In the genomic region with DNA sequence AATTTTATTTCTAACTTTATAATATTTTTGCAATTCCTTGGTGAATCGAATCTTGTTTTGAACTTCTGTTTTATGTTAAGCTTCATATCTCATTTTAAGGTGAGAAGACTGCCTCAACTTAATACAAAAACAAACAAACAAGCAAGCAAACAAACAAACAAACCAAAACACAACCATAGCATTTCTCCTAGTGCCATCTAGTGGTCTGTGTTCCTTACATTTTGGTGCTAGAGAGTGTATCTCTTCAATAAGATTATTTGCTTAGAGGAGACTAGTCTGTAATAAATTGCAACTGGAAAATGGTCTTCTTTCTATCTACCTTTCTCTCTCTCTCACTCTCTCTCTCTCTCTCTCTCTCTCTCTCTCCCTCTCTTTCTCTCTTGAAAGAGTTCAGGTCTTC, we compare ENCODE assay signal across 23 mouse cellular contexts. TPM values are rescaled to one million over a fixed set of nuclear protein-coding genes. Genes with fewer than 3 reads are reported as not detected.
DNase-seq lines count a peak whose midpoint lies in the region; ATAC-seq and TF ChIP-seq lines count a peak whose summit lies in the region.
"Had no signal": no experiment of that assay in that cellular context is flagged by ENCODE, and none has a peak within 500 bp of the region (broad histone marks: within the 10 kb centered on the region; RNA-seq: fewer than 3 reads in every experiment).

No protein-coding gene starts in this region.

- no peak overlapping the region for H3K27ac ChIP-seq in hindbrain, postnatal 0 days
- no peak overlapping the region for H3K27ac ChIP-seq in hindbrain, embryonic 13.5 days
- no peak overlapping the region for H3K27ac ChIP-seq in midbrain, postnatal 0 days (ENCODE audit: low read depth, low read length)
- H3K27ac ChIP-seq in midbrain, embryonic 11.5 days (ENCODE audit: low read depth, low read length): no peak overlapping the region
- H3K27ac ChIP-seq: embryonic facial prominence, embryonic 10.5 days; forebrain, embryonic 12.5 days; hindbrain, embryonic 15.5 days; limb, embryonic 10.5 days; stomach, embryonic 15.5 days had no signal

- no peak for ATAC-seq in hindbrain, postnatal 0 days
- no peak for ATAC-seq in hindbrain, embryonic 13.5 days (ENCODE audit: low FRiP score)
- ATAC-seq in midbrain, postnatal 0 days (ENCODE audit: low FRiP score): no peak
- ATAC-seq in midbrain, embryonic 11.5 days (ENCODE audit: low FRiP score): no peak
- no peak for ATAC-seq in Patski
- no peak for ATAC-seq in activated CD4-positive, CD25-positive, alpha-beta regulatory T cell, adult 4 months
- ATAC-seq: liver, postnatal 0 days had no signal

- H3K4me3 ChIP-seq in hindbrain, postnatal 0 days (ENCODE audit: low read length): no peak overlapping the region
- H3K4me3 ChIP-seq in hindbrain, embryonic 13.5 days: no peak overlapping the region
- H3K4me3 ChIP-seq in midbrain, postnatal 0 days (ENCODE audit: low read depth, low read length): no peak overlapping the region
- no peak overlapping the region for H3K4me3 ChIP-seq in midbrain, embryonic 11.5 days (ENCODE audit: low read depth, low read length)
- H3K4me3 ChIP-seq: embryonic facial prominence, embryonic 10.5 days; forebrain, embryonic 12.5 days; hindbrain, embryonic 15.5 days; limb, embryonic 10.5 days; stomach, embryonic 15.5 days had no signal

- 56% methylated on average over 1 of the region's 1 CpGs for WGBS in hindbrain, postnatal 0 days
- 76% methylated on average over 1 of the region's 1 CpGs for WGBS in hindbrain, embryonic 13.5 days
- 72% methylated on average over 1 of the region's 1 CpGs for WGBS in midbrain, postnatal 0 days
- 76% methylated on average over 1 of the region's 1 CpGs for WGBS in midbrain, embryonic 11.5 days

- H3K27me3 ChIP-seq in hindbrain, postnatal 0 days (ENCODE audit: insufficient read depth, low read length): no peaks in the 10 kb centered on the region
- no peaks in the 10 kb centered on the region for H3K27me3 ChIP-seq in hindbrain, embryonic 13.5 days
- no peaks in the 10 kb centered on the region for H3K27me3 ChIP-seq in midbrain, postnatal 0 days (ENCODE audit: insufficient read depth, low read length)
- H3K27me3 ChIP-seq in midbrain, embryonic 11.5 days (ENCODE audit: control insufficient read depth, insufficient read depth, low read length): no peaks in the 10 kb centered on the region
- peaks cover 10% of the 10 kb centered on the region for H3K27me3 ChIP-seq in Patski
- H3K27me3 ChIP-seq: forebrain, embryonic 12.5 days; hindbrain, embryonic 15.5 days; stomach, embryonic 15.5 days had no signal

- no peak overlapping the region for H3K4me2 ChIP-seq in hindbrain, postnatal 0 days (ENCODE audit: low read depth, low read length)
- no peak overlapping the region for H3K4me2 ChIP-seq in hindbrain, embryonic 13.5 days
- no peak overlapping the region for H3K4me2 ChIP-seq in midbrain, postnatal 0 days (ENCODE audit: low read depth, low read length, poor library complexity, severe bottlenecking)
- no peak overlapping the region for H3K4me2 ChIP-seq in midbrain, embryonic 11.5 days
- H3K4me2 ChIP-seq: forebrain, embryonic 12.5 days; heart, embryonic 11.5 days; hindbrain, embryonic 15.5 days; stomach, embryonic 15.5 days had no signal

- peak; percentile 38 for DNase-seq in hindbrain, postnatal 0 days (ENCODE audit: low spot score)
- peak; percentile 44 for DNase-seq in midbrain, postnatal 0 days (ENCODE audit: low spot score)
- DNase-seq in midbrain, embryonic 11.5 days (ENCODE audit: low spot score, missing footprints): no peak
- no peak for DNase-seq in Patski (ENCODE audit: low read depth, low spot score)
- DNase-seq in cerebellum, adult 9-10 months: no peak
- DNase-seq: adrenal gland, postnatal 14 days; cerebellum, adult 18-20 months; kidney, adult 18-20 months; kidney, postnatal 14 days; liver, postnatal 0 days; lung, postnatal 36 days; retina, postnatal 1 day had no signal

- in situ Hi-C loops in Patski (cut with MboI; ENCODE audit: low pct_unique_long_range_greater_than_20kb): no loop called here

- POLR2A ChIA-PET in Patski (lab: Charles Lee): interaction anchor here (0.6 kb wide), 1 partner anchor 241 kb away, joined by 3 read pairs; no protein-coding TSS in a partner anchor

- no peak overlapping the region for H3K9ac ChIP-seq in hindbrain, postnatal 0 days (replicated peaks; ENCODE audit: low read length)
- no peak overlapping the region for H3K9ac ChIP-seq in hindbrain, embryonic 13.5 days
- H3K9ac ChIP-seq in midbrain, postnatal 0 days (replicated peaks; ENCODE audit: low read length, poor library complexity, severe bottlenecking): no peak overlapping the region
- no peak overlapping the region for H3K9ac ChIP-seq in midbrain, embryonic 11.5 days (ENCODE audit: low read length)
- H3K9ac ChIP-seq: forebrain, embryonic 12.5 days; hindbrain, embryonic 15.5 days; liver, postnatal 0 days; stomach, embryonic 15.5 days had no signal

- no peaks in the 10 kb centered on the region for H3K4me1 ChIP-seq in hindbrain, postnatal 0 days (ENCODE audit: insufficient read depth, low read length)
- no peaks in the 10 kb centered on the region for H3K4me1 ChIP-seq in hindbrain, embryonic 13.5 days (replicated peaks)
- H3K4me1 ChIP-seq in midbrain, postnatal 0 days (ENCODE audit: insufficient read depth, low read length): no peaks in the 10 kb centered on the region
- H3K4me1 ChIP-seq in midbrain, embryonic 11.5 days (ENCODE audit: control insufficient read depth, insufficient read depth, low read length): no peaks in the 10 kb centered on the region
- H3K4me1 ChIP-seq: embryonic facial prominence, embryonic 10.5 days; forebrain, embryonic 12.5 days; hindbrain, embryonic 15.5 days; limb, embryonic 10.5 days; stomach, embryonic 15.5 days had no signal

- no peaks in the 10 kb centered on the region for H3K9me3 ChIP-seq in hindbrain, postnatal 0 days (ENCODE audit: low read length)
- H3K9me3 ChIP-seq in hindbrain, embryonic 13.5 days: no peaks in the 10 kb centered on the region
- no peaks in the 10 kb centered on the region for H3K9me3 ChIP-seq in midbrain, postnatal 0 days (ENCODE audit: low read length)
- no peaks in the 10 kb centered on the region for H3K9me3 ChIP-seq in midbrain, embryonic 11.5 days (ENCODE audit: control insufficient read depth, low read length)
- H3K9me3 ChIP-seq: embryonic facial prominence, embryonic 10.5 days; forebrain, embryonic 12.5 days; hindbrain, embryonic 15.5 days; limb, embryonic 10.5 days; stomach, embryonic 15.5 days had no signal

- TF ChIP-seq CTCF in hindbrain, postnatal 0 days (IDR thresholded peaks at IDR 0.05; ENCODE audit: low read depth): peak; percentile 65
- peak; percentile 69 for TF ChIP-seq CTCF in midbrain, postnatal 0 days (IDR thresholded peaks at IDR 0.05)
- peak; percentile 37 for TF ChIP-seq CTCF in Patski (IDR thresholded peaks at IDR 0.05)

- CTCF ChIA-PET in Patski (lab: Charles Lee): no interaction called here

- H3K36me3 ChIP-seq in hindbrain, postnatal 0 days (ENCODE audit: insufficient read depth, low read length): no peaks in the 10 kb centered on the region
- H3K36me3 ChIP-seq in hindbrain, embryonic 13.5 days: no peaks in the 10 kb centered on the region
- no peaks in the 10 kb centered on the region for H3K36me3 ChIP-seq in midbrain, postnatal 0 days (ENCODE audit: insufficient read depth, low read length)
- H3K36me3 ChIP-seq in midbrain, embryonic 11.5 days (ENCODE audit: control insufficient read depth, insufficient read depth, low read length): no peaks in the 10 kb centered on the region
- H3K36me3 ChIP-seq: embryonic facial prominence, embryonic 10.5 days; forebrain, embryonic 12.5 days; hindbrain, embryonic 15.5 days; limb, embryonic 10.5 days; stomach, embryonic 15.5 days had no signal

RNA-seq across cellular contexts. Expression of gene A830018L16Rik, which starts 52.4 kb away (rescaled TPM):
- 18.3 and 24.8 TPM in 2 replicates for total RNA-seq in hindbrain, postnatal 0 days (2014; rRNA removed)
- polyA plus RNA-seq in hindbrain, postnatal 0 days (2015; fragmentation: Nextera tagmentation; extraction: Ambion mirVana): 9.8 and 10.7 TPM in 2 replicates
- polyA plus RNA-seq in hindbrain, embryonic 13.5 days (2015; fragmentation: Nextera tagmentation; extraction: Ambion mirVana): 4.4 and 5.7 TPM in 2 replicates
- 22.6 and 38.3 TPM in 2 replicates for total RNA-seq in midbrain, postnatal 0 days (2014; rRNA removed)
- 13.8 and 14.2 TPM in 2 replicates for polyA plus RNA-seq in midbrain, postnatal 0 days (2015; fragmentation: Nextera tagmentation; extraction: Ambion mirVana)
- 2.7 and 4.7 TPM in 2 replicates for polyA plus RNA-seq in midbrain, embryonic 11.5 days (2014; fragmentation: Nextera tagmentation; extraction: Ambion mirVana)
- 2.3 TPM for polyA plus RNA-seq in Patski (2021)
- polyA plus RNA-seq in activated CD4-positive, CD25-positive, alpha-beta regulatory T cell, adult 4 months (2017; shearing (Covaris generic)): not detected
- total RNA-seq: heart, postnatal 25 days; liver, adult 2 months; megakaryocyte-erythroid progenitor cell, adult 5-6 weeks had no signal
- polyA plus RNA-seq: liver, adult 2 months; liver, postnatal 0 days had no signal

Comparison
In these comparisons a context has a peak if more than half of its experiments do, and no peak if none do; other contexts are left out.
1. DNase-seq: peak in hindbrain, postnatal 0 days (single experiment) and midbrain, postnatal 0 days (single experiment); none in midbrain, embryonic 11.5 days (single experiment), Patski (single experiment) and cerebellum, adult 9-10 months (single experiment).
2. Peak in every context shown above with its lines, with median percentiles within 50 percentile points of each other: CTCF ChIP-seq.